Mouse (Mus musculus): ENCODE data around the gene Rab20. TPM values are rescaled to one million over a fixed set of nuclear protein-coding genes. Genes with fewer than 3 reads are reported as not detected.

The Rab20 gene
- total RNA-seq (2023): 7.7 TPM

DNA sequence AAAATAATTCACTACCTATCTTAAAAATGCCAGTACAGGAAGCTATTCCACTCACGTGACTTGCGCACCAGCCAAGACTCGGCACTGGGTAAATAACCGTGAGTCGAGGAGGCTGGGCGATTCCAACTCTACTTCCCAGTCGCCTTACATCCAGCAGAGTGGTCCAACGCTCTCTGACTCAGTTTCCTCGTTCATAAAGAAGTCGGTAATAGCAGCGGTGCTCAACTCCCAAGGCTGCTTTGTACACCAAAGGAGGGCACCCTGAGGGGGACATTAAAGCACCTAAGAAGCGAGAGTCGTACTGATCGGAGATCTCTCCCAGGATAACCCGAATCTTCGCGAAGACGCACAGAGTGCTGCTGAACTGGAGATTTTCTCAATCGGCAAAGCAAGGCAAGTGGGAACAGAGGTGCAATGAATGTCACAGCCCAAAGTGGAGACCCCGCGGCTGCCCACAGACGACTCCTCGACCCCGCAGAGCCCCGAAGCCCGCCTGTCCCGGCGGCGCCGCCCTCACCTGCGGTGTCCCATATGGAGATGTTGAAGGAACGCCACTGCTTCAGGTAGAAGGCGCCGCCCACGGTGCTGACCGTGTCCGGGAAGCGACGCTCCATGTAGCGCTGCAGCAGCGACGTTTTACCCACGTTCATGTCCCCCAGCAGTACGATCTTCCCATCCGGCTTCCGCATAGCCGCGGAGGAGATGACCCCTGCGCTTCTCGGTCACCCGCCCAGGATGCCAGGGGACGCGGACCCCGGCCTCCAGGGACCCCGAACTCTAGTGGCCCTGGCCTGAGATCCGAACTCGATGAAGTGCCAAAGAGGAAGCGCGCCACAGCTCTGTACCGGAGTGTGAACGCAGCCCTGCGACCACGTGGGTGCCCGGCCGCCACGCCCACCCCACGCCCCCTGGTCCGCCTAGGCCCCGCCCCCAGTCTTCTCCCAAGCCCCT, at the start of gene Rab20:
Gene Rab20, minus strand, starts transcription at position 900 of the 951 bp plus-strand sequence.

DNA sequence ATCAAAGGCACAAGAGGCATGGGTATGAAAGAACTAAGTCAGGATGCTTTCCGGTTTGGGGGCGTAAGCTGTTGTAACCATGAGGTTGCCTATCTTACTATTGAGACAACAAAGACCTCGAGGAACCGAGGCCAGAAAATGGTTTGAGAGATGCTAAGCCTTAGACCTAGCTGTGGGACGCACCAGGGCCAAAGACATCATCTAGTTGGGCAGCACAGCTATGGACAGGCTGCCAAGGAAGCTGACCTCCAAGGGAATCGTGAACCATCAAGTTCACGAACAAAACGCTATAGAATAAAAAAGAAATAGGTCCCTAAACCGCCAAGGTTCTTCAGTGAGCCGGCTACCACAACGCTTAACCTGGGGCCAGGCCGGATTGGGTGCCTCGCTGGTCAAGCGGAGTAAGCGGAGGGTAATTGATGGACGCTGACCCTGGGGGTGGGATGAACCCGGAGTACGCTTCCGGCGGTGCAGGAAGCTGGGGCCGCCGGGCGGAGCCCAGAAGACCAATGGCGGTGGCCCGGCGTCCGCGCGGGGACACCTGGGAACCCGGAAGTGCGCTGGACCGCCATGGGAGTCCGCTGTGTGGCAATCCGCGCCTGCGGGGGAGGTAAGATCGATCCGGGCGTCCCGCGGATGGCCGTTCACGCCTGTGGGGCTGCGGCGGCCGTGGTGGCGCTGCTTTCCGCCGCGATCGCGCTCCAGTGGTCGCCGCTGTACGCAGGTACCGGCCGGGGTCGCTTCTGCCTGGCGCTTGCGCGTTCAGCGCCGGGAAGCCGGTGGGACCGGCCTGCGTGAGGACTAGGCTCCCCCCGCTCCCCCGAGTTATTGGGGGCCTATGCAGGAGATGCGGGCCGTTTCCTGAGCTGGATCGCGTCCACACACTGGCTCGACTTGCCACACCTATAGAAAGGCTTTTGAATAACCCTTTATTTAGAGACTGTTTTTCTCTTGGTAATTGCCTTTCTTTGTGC, 18.8 kb upstream of the Rab20 start, which contains the start of gene Naxd:
Gene Naxd, plus strand, starts transcription at position 490 of the 974 bp plus-strand sequence.

Other genes starting within 250 kb of the Rab20 start
- 0.53 TPM for gene Col4a2, start 165.9 kb downstream of the Rab20 start, total RNA-seq (2023)
- 2.0 TPM for gene Col4a1, start 165.9 kb downstream of the Rab20 start, total RNA-seq (2023)
- 39.6 TPM for gene Naxd, start 18.8 kb upstream of the Rab20 start, total RNA-seq (2023)
- gene Cars2, start 72.1 kb upstream of the Rab20 start, total RNA-seq (2023): 51.5 TPM
- 59.2 TPM for gene Ing1, start 76.9 kb upstream of the Rab20 start, total RNA-seq (2023)
- gene Ankrd10, start 157.0 kb upstream of the Rab20 start, total RNA-seq (2023): 110 TPM
- not detected for gene 1700016D06Rik, start 222.4 kb upstream of the Rab20 start, total RNA-seq (2023)
- gene Arhgef7, start 249.0 kb upstream of the Rab20 start, total RNA-seq (2023): 56.0 TPM